Mouse (Mus musculus): ENCODE measurements around the gene Phyh.
"Not testable (repeated sequence)": the region's sequence is repeated elsewhere in the genome, so short reads cannot be mapped to it uniquely, and the experiment has no call there.

The Phyh gene

DNA sequence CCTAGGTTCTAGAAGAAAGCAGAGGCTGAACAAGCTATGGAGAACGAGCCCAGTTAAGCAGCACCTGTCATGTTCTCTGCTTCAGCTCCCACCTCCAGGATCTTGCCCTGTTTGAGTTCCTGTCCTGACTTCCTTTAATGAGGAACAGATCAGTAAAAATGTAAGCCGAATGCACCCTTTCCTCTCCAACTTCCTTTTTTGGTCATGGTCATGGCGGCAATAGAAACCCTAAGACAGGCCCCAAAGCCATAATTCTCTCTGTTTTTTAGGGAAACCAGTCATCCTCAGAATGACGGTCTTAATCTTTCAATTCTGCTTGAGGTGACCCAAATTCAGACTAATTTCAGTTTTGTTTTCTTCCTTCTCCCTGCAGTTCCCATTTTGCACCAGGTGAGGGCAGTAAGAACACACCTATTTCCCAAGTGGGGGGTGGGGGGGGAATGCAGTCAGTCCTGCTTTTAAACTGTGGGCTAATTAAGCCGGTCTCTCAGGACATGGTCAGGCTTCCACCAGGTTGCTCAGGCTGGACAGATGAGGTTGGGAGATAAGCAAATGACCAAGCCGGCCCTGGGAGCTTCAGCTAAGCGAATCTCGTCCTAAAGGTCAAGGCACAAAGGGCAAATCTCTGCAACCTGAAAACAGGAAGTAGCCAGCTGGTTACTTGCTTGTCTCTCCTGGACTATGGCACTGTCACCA, 1.3 kb upstream of the Phyh start:
- DNase-seq (ENCODE audit: low read depth): no peak

DNA sequence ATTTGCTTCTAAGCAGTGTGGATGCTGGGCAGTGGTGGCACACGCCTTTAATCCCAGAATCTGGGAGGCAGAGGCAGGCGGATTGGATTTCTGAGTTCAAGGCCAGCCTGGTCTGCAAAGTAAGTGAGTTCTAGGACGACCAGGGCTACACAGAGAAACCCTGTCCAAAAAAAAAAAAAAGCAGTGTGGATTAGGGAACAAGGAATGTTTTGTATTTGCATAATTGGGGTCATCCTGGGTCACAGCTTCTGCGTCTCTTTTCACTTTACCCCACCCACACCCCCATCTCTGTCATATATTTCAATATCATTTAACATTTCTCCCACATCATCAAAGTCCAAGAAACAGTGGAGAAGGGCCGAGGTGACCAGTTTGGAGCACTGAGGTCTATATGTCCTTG, 2.2 kb downstream of the Phyh start:
- DNase-seq (ENCODE audit: low read depth): no peak

DNA sequence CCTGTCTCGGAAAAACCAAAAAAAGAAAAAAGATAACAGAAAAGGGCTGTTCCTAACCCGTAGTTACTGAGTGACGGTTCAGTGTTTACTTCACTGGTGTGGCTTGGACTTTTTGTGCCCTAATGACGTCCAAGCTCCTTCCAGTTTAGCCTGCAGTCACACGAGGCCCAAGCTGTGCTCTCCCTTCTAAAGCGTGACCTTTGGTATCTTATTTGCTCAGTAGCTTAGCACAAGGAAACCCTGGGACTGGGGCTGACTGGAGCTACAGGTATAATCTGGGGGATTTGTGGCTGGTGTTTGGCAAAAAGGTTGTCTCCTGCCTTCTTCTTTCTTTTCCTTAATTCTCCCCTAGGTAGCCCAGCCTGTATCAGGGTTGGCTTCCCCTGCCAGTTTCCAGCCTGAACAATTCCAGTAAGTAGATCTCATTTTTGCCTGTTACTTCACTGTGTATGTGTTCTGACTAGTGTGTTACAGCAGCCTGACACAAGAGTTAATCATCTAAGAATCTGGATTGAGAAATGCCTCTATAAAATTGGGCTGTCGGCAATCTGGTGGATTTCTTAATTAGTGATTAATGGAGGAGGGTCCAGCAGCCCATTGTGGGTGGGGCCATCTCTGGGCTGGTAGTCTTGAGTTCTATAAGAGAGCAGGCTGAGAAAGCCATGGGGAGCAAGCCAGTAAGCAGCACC, 3.8 kb downstream of the Phyh start:
- DNase-seq (ENCODE audit: low read depth): no peak

DNA sequence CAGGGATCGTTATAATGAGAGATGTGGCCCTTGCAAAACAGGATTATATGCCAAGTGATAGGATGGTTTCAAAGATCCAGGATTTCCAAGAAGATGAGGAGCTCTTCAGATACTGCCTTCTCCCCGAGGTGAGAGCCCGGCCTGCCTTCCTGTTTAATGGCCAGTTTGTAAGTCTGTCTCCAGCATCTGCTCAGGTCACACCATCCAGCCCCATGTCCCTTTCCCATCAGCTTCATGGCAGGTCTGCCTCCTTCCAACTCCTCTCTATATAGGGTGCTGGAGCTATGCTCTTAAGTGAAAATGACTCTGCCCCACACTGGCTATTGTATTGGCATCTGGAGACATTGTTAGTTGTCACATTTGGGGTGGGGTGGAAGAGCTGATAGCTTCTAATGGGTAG, 8.6 kb downstream of the Phyh start:
- no peak for DNase-seq (ENCODE audit: low read depth)

- DNase-seq (ENCODE audit: low read depth): no peak
Observed at GRCm38 (mm10) chr2:4929230-4929629, 10.4 kb downstream of the Phyh start.

DNA sequence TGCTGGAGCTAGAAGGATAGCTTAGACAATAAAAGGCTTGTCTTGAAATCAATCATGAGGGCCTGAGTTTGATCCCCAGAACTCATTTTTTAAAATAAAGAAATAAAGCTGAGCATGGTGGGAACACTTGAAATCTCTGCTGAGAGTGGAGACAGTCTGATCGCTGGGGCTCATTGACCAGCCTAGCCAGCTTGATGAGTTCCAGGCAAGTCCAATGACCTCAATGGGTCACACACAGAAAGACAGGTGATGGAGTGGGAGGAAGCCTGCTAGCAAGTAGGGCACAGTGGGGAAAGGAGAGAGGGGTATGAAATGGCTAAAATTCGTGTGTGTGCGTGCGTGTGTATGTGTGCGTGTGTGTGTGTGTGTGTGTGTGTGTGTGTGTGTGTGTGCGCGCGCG, 15.7 kb downstream of the Phyh start:
- DNase-seq (ENCODE audit: low read depth): no peak

DNA sequence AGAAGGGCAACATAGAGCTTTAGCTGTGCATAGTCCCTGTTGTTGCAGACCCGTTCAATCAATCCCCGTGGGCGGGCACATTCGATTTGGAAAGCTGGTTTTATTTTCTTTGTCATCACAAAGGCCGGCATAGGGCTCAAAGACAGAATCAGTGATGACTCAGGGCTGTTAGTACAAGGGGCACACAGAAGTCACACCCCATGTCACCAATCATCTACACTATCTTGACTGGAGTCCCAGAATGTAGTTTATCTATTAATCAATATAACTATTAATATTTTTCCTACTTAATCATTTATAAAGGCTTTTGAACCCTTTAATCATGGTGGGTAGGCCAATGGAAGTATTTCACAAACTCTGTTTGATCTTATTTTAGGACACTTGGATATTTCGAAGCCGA, 19.1 kb downstream of the Phyh start:
- DNase-seq (ENCODE audit: low read depth): no peak

GRCm38 (mm10) chr2:4940861-4941260, 22.0 kb downstream of the Phyh start:
- DNase-seq (ENCODE audit: low read depth): no peak

- DNase-seq (ENCODE audit: low read depth): not testable (repeated sequence)
Observed at GRCm38 (mm10) chr2:4949691-4950090, 30.9 kb downstream of the Phyh start.

- DNase-seq (ENCODE audit: low read depth): no peak
Observed at GRCm38 (mm10) chr2:4950986-4951385, 32.2 kb downstream of the Phyh start.

- no peak for DNase-seq (ENCODE audit: low read depth)
Observed at GRCm38 (mm10) chr2:4954216-4954760, 35.5 kb downstream of the Phyh start.

GRCm38 (mm10) chr2:4958039-4958438, 39.2 kb downstream of the Phyh start:
- no peak for DNase-seq (ENCODE audit: low read depth)

DNA sequence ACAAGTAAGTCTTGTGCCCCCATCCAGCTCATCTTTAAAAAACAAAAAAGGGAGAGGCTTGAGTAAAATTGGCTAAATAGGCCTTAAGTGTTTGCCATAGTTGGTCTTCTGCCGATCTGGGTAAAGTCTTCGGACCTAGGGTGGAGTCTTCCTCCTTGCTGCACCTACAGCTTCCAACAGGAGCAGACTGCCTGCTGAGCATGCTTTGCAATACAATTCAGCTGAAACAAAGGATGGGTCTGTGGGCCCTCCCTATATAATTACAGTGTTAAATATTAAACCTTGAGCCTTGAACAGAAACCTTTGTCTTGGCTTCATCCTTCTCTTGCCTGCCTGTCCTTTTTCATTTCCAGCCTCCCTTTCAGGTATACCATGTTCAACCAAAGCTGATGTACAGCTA, 49.0 kb downstream of the Phyh start:
- no peak for DNase-seq (ENCODE audit: low read depth)

DNA sequence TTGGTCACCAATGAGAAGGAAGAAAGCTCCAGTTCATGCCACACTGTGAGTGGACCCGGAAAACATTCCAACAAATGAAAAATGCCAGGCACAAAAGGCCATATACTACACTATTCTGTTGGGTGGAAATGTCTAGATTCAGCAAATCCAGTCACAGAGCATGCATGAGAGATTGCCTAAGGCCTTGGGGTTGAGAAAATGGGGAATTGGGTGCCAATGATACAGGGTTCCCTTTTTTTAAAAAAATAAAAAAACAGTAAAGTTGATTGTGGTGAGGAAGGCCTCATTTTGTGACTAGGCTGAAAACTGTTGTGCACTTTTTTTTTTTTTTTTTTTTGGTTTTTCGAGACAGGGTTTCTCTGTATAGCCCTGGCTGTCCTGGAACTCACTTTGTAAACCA, 50.3 kb downstream of the Phyh start:
- DNase-seq (ENCODE audit: low read depth): no peak

DNA sequence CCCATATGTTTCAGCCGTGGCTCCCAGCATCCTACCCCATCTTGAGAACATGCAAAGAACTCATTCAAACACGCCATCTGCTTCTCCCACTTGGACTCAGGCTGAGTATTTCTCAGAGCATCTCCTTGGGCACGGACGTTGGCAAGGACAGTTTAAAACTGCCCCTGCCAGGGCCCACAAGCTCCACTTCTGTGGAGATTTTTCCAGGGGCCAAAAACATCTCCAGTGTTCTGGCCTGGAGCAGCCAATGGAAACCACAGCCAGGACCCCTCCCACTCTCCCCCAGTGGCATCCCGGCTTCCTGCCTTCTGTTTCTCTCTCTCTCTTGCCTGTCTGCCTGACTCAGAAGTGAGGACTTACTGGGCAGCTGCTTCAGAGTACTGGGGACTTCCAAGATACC, 57.0 kb downstream of the Phyh start, which contains the start of gene Ucma:
Gene Ucma (plus strand): TSS at position 316 of the 400 bp plus-strand sequence.
- DNase-seq (ENCODE audit: low read depth): no peak

- DNase-seq (ENCODE audit: low read depth): no peak
Observed at GRCm38 (mm10) chr2:4978091-4978490, 59.3 kb downstream of the Phyh start.

GRCm38 (mm10) chr2:4983987-4984386, 65.2 kb downstream of the Phyh start:
- no peak for DNase-seq (ENCODE audit: low read depth)

GRCm38 (mm10) chr2:4985000-4985399, 66.2 kb downstream of the Phyh start:
- no peak for DNase-seq (ENCODE audit: low read depth)

GRCm38 (mm10) chr2:4986798-4987197, 68.0 kb downstream of the Phyh start:
- no peak for DNase-seq (ENCODE audit: low read depth)

- no peak for DNase-seq (ENCODE audit: low read depth)
Observed at GRCm38 (mm10) chr2:4987388-4988180, 68.8 kb downstream of the Phyh start.

All from c-Kit-positive CD71-positive TER-119-negative erythroid progenitor cells, embryonic 14.5 days (primary cell).